Mouse (Mus musculus): ENCODE data around the gene Upk3bl.
A peak's percentile ranks its signal among the peaks of the same experiment; 100 is the strongest.

Upk3bl gene

DNA sequence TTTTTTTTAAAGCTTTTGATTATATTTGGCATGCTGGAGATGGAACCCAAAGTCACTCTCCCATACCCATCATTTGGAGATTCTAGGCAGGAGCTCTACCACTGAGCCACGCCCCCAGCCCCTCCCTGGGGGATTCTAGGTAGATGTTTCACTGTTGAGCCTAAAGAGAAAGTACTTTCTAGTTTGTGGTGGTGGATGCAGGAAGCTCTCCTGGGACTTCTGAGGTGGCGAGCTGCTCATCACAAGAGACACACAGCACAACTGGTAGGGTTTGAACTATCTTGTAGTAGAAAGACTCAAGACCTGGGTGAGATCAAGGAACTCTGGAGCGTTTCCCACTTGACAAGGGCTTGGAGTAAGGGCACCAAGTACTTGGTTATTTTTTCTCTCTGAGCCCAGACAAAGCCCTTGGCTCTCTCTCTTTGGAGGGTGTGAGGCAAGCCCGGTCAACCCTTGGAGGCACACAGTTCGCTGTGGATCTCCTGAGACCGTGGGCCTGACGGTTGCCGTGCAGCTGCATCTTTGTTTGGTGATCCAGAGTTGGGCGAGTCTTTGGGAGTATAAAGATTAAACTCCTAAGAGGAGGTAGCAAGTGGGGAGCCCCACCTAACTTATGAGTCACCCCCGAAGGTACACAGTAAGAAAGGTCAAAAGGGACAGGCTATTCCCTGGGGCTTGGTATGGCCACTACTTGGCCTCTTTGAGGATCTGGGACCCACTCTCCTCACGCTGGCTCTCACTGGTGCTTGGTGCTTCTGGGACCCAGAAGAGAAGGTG, at the start of gene Upk3bl:
Gene Upk3bl, plus strand, starts transcription at position 192 of the 777 bp plus-strand sequence.
- DNase-seq: no peak

DNA sequence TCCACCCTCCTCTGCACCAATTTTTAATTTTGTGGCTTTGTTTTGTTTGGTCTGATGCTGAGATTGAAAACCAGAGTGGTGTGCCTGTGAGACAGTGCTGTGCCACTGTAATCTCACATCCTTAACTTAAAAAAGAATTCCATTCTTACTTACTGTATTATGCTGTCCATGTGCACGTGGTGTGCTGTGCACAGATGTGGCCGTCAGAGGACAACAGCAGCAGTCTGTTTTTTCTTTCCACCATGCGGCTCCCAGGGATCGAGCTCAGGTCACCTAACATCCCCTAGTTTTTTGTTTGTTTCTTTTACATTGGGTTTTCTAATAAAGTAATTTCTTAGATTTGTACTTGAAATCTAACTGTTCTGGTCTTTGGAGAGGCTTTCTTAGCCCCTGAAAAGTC, 49.8 kb upstream of the Upk3bl start:
- DNase-seq: no peak

DNA sequence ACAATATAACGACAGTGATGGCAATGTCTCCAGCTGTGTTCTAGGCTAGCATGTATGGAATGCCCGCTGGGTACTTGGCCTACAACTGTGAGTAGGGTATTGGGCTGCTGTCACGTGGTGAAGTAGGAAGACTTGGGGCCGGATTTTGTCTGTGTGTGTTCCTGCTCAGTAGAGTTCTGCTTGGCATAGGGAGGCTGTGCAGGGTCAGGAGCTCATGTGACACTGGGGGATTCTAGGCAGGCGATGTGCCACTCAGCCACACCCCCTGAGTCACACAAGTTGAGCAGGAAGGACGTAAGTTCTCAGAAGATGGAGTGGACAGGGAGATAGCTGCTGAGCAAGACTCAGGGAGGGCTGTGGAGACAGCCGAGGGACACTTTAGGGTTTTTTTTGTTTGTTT, 46.5 kb upstream of the Upk3bl start:
- no peak for DNase-seq

- peak; percentile 62 for DNase-seq
Measured at GRCm38 (mm10) chr5:136014877-136015276, 39.4 kb upstream of the Upk3bl start.

GRCm38 (mm10) chr5:136015586-136015985, 38.7 kb upstream of the Upk3bl start:
- DNase-seq: peak; percentile 36

- DNase-seq: peak; percentile 78
Measured at GRCm38 (mm10) chr5:136016014-136016876, 38.0 kb upstream of the Upk3bl start.

- no peak for DNase-seq
Measured at GRCm38 (mm10) chr5:136017262-136017661, 37.0 kb upstream of the Upk3bl start.

- DNase-seq: no peak
Measured at GRCm38 (mm10) chr5:136018726-136019125, 35.6 kb upstream of the Upk3bl start.

DNA sequence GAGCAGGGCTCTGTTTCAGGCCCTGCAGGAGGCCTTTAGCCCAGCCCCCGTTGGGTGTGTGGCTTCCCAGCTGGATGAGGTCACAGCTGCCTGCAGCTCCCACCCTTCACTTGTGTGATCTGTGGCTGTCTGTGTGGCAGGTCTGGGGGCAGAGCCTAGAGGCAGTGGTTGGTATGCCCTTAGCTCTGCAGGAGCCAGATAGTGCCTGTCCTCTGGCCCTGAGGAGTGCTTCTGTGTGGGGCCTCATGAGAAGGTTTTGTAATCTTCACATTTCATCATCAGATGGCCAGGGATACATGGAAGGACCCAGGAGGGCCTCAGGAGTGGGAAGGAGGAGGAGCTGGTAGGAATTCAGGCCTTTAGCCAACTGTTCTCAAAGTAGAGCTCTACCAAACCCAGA, 34.4 kb upstream of the Upk3bl start:
- no peak for DNase-seq

DNA sequence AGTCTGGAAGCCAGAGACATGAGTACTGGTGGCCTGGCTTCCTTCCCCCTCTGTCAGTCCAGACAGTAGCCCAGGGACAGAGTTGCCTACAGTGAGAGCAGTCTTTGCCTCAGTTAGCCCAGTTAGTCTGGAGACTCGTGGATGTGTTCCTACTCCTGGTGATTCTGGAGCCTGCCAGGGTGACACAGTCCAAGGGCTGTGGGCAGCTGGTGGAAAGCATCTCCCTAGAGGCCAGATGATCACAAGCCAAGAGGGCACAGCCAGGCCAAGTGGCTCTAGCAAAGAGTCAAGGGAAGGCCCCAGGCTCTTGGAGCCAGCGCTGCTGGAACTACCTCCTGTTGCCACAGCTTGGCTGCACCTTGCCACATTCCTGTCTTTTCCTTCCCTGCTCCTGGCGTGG, 28.6 kb upstream of the Upk3bl start:
- DNase-seq: no peak

- DNase-seq: no peak
Measured at GRCm38 (mm10) chr5:136026859-136027258, 27.4 kb upstream of the Upk3bl start.

DNA sequence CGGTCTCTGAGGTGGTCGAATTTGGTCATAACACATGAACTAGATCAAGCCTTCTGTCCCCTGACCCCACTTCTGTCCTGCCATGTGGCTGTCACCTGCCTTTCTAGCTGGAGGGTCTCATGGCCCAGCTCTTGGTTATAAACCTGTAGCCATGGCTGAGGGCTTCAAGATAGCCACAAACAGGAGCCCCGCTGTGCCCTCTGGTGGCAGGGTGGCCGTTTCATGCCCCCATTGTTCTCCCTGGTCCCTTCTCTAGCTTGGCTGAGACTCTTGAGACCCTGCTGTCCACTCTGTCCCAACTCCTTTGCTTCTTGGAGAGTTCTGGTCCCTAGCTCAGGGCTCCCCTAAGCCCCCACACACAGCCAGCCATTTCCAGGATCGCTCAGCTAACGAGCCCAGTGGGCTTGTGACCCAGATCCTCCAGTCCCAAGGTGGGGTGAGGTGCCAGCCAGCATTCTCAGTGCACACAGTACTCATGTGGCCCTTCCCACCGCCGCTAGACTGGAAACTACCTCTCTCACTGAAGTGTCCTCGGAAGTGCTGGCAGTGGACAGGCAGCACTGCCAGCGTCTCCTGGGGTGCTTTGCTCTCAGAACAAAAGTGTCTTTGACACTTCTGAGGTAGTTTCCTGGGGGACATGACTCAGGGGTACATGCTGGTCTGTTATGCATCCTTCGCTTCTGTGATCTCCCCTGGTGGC, 26.5 kb upstream of the Upk3bl start:
- DNase-seq: no peak

DNA sequence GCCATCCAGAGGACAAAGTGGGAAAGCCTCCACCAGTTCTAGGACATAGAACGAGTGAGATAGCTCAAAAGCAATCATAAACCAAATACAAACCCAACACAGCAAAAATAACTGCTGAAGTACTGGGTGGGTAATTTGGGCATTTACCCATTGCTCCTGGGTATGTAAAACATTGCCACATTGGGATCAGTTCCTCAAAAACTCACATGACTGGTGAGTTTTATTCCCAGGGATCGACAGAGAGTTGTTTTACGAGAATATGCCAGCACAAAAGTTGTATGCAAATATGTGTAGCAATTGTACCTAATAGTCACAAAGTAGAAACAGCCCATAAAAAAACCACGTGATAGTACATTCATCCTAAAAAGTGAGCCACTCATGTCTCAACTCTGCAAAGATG, 19.4 kb upstream of the Upk3bl start:
- DNase-seq: no peak

GRCm38 (mm10) chr5:136035285-136035684, 19.0 kb upstream of the Upk3bl start:
- no peak for DNase-seq

DNA sequence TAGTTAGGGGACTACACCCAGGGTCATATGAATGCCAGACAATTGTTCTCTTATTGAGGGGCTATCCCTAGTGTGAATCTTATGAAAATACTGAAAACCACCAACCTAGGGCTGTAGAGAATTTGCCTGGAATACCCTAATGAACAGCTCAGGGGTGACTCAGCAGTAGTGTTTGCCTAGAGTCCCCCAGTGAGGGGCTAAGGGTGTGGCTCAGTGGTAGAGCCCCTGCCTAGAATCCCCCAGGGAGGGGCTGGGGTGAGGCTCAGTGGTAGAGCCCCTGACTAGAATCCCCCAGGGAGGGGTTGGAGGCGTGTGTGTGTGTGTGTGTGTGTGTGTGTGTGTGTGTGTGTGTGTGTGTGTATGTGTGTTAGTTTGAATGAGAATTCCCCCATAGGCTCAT, 17.6 kb upstream of the Upk3bl start:
- DNase-seq: no peak

DNA sequence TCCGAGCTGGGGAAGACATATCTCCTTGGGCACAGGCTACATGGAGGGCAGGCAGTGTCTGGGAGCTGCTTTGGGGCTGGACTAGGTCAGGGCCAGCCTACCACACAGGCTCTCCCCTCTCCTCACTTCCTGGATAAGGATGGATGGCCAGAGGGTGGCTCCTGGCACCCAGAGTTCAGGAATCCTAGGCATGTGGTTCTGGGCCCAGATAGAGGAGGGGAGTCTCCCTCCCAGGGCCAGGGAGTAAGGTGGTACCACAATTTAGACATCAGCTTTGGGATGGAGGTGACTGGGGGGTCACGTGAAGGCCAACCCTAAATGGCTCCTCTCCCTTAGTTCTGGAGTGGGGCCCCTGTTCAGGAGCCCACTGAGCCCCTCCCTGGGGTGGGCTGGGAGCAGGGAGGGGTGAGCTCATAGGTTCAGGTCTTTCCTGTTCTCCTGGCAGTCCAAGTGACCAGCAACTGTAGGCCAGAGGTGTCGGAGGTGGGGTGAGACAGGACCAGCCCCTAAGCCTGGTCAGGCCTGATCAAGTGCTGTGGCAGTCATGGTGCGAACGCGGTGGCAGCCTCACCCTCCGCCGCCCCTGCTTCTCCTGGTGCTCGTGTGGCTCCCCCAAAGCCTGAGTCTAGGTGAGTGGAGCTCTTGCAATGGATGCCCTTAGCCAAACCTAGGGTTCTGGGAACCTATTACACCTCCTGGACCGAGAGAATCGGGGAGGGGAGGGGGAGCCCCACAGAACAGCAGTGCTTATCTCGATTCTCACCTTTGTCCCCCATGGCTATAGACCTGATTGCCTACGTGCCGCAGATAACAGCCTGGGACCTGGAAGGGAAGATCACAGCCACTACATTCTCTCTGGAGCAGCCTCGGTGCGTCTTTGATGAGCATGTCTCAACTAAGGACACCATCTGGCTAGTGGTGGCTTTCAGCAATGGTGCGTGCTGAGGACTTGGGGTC, 15.8 kb upstream of the Upk3bl start, which contains the start of gene Upk3b:
Gene Upk3b, plus strand, starts transcription at position 239 of the 957 bp plus-strand sequence.
- no peak for DNase-seq

DNA sequence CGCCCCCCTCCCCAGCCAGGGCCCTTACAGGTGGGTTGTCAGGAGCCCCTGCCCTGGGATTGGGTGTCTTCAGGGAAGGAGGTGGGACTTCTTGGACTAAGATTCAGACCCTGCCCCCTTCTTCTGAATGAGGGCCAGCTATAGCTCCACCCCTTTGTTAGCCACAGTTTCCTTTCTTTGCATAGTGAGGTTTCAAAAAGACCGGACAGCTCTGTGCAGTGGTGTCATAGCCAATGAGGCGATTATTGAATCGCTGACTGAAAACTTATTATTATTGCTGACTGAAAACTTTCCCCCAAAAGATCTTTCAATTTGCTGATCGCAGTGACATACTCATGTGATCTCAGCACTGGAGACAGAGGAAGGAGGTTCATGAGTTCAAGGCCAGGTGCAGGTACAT, 14.1 kb upstream of the Upk3bl start:
- DNase-seq: no peak

- no peak for DNase-seq
Measured at GRCm38 (mm10) chr5:136041260-136041659, 13.0 kb upstream of the Upk3bl start.

DNA sequence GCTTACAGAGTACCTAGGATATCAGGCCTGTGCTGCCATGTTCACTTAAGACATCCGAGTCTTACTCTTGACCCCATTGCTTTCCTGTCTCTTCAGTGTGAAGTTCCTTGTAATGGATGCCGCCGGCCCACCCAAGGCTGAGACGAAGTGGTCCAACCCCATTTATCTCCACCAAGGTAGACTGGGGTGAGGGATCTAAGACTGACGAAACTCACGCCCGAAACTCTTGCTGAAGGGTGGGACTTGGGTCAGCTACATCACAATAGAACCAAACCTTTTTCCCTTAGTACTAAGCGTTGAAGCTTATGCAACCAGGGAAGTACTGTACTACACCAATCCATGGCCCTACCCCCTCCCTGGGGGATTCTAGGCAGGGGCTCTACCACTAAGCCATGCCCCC, 12.6 kb upstream of the Upk3bl start:
- DNase-seq: no peak

DNA sequence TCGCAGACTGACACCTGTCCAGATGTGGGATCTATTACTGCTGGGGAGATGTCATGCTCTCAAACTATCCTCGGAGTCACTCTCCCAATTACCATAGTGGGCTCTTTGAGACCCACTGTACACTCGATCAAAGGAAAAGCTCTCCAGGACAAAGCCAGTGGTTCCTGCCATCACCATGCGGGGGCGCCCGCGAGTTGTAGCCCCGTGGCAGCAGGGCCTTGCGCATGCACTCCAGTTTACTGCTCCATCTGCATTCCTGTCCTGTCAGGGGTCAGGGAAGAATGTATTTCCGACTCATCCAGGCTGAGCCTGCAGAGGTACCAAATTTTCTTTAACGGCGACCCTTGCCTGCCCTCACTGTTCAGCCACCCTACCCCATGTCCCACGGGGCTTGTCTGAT, 9.4 kb upstream of the Upk3bl start:
- no peak for DNase-seq

DNA sequence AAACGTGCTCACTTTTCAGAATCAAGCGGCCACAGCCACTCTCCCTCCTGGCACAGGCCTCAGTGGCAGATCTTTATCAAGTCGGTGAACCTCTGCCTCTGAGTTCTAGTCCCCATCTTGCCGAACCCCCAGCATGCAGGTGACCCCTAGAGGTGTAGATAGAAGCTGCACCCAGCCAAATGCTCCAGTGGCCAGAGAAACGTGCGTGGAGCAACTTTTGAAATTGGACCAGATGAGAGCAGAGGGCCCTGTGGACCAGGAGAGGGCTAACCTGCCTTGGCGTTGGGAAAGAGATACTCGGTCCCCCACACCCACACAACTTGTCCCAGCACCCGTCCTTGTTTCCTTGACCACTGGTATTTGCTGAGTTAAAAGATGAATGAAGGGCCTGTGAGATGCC, 8.9 kb upstream of the Upk3bl start:
- DNase-seq: peak; percentile 42

GRCm38 (mm10) chr5:136045987-136046386, 8.3 kb upstream of the Upk3bl start:
- DNase-seq: peak; percentile 89

All from kidney, postnatal 14 days (tissue).